Mouse (Mus musculus): ENCODE measurements at regions not wholly inside any gene's neighbourhood (a gene's known extent, or its start where the extent isn't known, plus 50 kb on each side); places are given as distances from the start of the nearest gene placed in this dataset.

- DNase-seq (ENCODE audit: low read depth, low spot score): peak; percentile 82
Observed at GRCm38 (mm10) chr4:55279351-55279750, 70.5 kb upstream of the Rad23b start.

- peak; percentile 64 for DNase-seq (ENCODE audit: low read depth, low spot score)
Observed at GRCm38 (mm10) chr4:55280706-55281105, 69.1 kb upstream of the Rad23b start.

- DNase-seq (ENCODE audit: low read depth, low spot score): peak; percentile 17
Observed at GRCm38 (mm10) chr4:55281486-55282096, 68.3 kb upstream of the Rad23b start.

GRCm38 (mm10) chr4:55282474-55282873 lies 67.4 kb upstream of the Rad23b start:
- no peak for DNase-seq (ENCODE audit: low read depth, low spot score)

- DNase-seq (ENCODE audit: low read depth, low spot score): no peak
Observed at GRCm38 (mm10) chr4:55284722-55285225, 65.1 kb upstream of the Rad23b start.

GRCm38 (mm10) chr4:55285641-55286040 lies 64.2 kb upstream of the Rad23b start:
- DNase-seq (ENCODE audit: low read depth, low spot score): no peak

- DNase-seq (ENCODE audit: low read depth, low spot score): no peak
Observed at GRCm38 (mm10) chr4:55288456-55288855, 61.4 kb upstream of the Rad23b start.

- peak; percentile 80 for DNase-seq (ENCODE audit: low read depth, low spot score)
Observed at GRCm38 (mm10) chr4:55292277-55292676, 57.6 kb upstream of the Rad23b start.

GRCm38 (mm10) chr4:55292701-55293100 lies 57.1 kb upstream of the Rad23b start:
- peak; percentile 20 for DNase-seq (ENCODE audit: low read depth, low spot score)

GRCm38 (mm10) chr4:55293347-55294079 lies 56.3 kb upstream of the Rad23b start:
- no peak for DNase-seq (ENCODE audit: low read depth, low spot score)

GRCm38 (mm10) chr4:55294255-55294687 lies 55.6 kb upstream of the Rad23b start:
- DNase-seq (ENCODE audit: low read depth, low spot score): peak; percentile 45

GRCm38 (mm10) chr4:55297841-55298240 lies 52.0 kb upstream of the Rad23b start:
- no peak for DNase-seq (ENCODE audit: low read depth, low spot score)
